Mouse (Mus musculus) forebrain, embryonic 11.5 days (tissue): ENCODE measurements around the gene AU040320. TPM values are rescaled to one million over a fixed set of nuclear protein-coding genes. Genes with fewer than 3 reads are reported as not detected.
A peak's percentile ranks its signal among the peaks of the same experiment; 100 is the strongest.

Experiments used
- ATAC-seq: fragments of 200-750 bp; cut with Nextera tagmentation; replicated peaks from 2 replicates; pipeline ENCODE4 v1.8.0; 2017; ENCODE audit warnings: moderate TSS enrichment; ENCODE audit not compliant: low FRiP score
- DNase-seq: peaks from one replicate; pipeline ENCODE4 v3.0.0-alpha.2; 2017; ENCODE audit warnings: low spot score
- H3K27ac ChIP-seq: fragments of 300-500 bp; sonication (generic); 2 replicates; pipeline ENCODE4 v1.5.1; 2014; ENCODE audit warnings: low read depth, low read length
- H3K27me3 ChIP-seq: fragments of 300-500 bp; sonication (generic); 2 replicates; pipeline ENCODE4 v1.6.1; 2014; ENCODE audit warnings: mild to moderate bottlenecking, low read length, mixed read lengths; ENCODE audit not compliant: control insufficient read depth, insufficient read depth
- H3K36me3 ChIP-seq: fragments of 300-500 bp; sonication (generic); 2 replicates; pipeline ENCODE4 v1.6.1; 2014; ENCODE audit warnings: mild to moderate bottlenecking, low read length, moderate library complexity, mixed read lengths; ENCODE audit not compliant: control insufficient read depth, insufficient read depth
- H3K4me1 ChIP-seq: fragments of 300-500 bp; sonication (generic); replicated peaks from 2 replicates; pipeline ENCODE4 v1.6.1; 2014; ENCODE audit warnings: low read length, mixed read lengths; ENCODE audit not compliant: control insufficient read depth, insufficient read depth
- H3K4me2 ChIP-seq: fragments of 300-500 bp; sonication (generic); 2 replicates; pipeline ENCODE4 v1.6.1; 2014; ENCODE audit warnings: low read depth, mild to moderate bottlenecking, low read length, moderate library complexity, mixed read lengths; ENCODE audit not compliant: severe bottlenecking
- H3K4me3 ChIP-seq: fragments of 300-500 bp; sonication (generic); 2 replicates; pipeline ENCODE4 v1.5.1; 2014; ENCODE audit warnings: low read depth, low read length
- H3K9ac ChIP-seq: fragments of 300-500 bp; sonication (generic); 2 replicates; pipeline ENCODE4 v1.6.1; 2014; ENCODE audit warnings: low read length
- H3K9me3 ChIP-seq: fragments of 300-500 bp; sonication (generic); 2 replicates; pipeline ENCODE4 v1.6.1; 2016; ENCODE audit warnings: low read length, mixed read lengths; ENCODE audit not compliant: control insufficient read depth
- WGBS: fragments of 180-500 bp; shearing (Covaris S2); extraction: QIAGEN DNeasy Blood & Tissue Kit; methylation state at CpG from one replicate; pipeline ENCODE4 v1.1.7; 2014; 5-methylcytosine and 5-hydroxymethylcytosine counted together
- polyA plus RNA-seq: library from polyadenylated mRNA; unstranded; fragments of >200 nt; fragmentation: Nextera tagmentation; extraction: Ambion mirVana; gene quantifications from 2 replicates; pipeline ENCODE4 v1.2.1, GENCODE M21; 2014

Gene AU040320
- polyA plus RNA-seq, 1 experiment from 2014 or later, result 30.1 TPM

DNA sequence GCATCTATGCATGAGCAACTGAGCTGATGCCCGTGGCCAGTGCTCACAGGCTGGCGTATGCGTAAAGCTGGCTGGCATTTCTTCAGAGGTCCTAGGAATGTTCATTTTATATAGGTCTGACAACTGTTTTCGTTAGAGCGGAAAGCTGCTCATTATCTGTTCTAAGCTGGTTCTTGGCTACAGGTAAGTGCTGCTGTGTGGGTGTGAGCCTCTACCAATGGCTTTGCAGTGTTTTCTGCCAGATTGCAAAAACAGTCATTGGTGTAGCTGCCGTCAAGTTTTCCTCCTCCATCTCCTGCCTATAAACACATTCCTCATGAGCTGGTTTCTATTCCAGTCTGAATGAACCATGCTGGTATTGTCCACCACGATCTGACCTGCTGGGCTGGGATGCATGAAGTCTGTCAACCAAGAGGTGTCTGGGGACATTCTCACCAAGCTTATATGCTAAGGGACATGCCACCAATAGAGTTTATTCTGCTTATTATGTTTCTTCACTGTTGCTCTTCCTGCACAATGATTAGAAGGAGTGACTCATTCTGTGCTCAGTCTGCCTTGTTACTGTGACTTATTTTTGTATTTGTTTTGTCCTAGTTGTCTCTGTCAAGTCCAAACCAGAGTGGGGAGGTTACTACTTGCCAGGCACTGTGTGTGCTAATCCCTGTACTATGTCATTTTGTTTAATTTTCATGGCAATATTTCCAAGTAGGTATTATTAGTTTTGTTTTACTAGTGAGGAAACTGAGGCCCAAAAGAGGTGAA lies 39.2 kb downstream of the AU040320 start:
- H3K4me2 ChIP-seq, result no peak overlapping the region
- H3K27ac ChIP-seq, result no peak overlapping the region
- H3K36me3 ChIP-seq, result no peaks in the 10 kb centered on the region
- H3K27me3 ChIP-seq, result no peaks in the 10 kb centered on the region
- H3K9me3 ChIP-seq, result no peaks in the 10 kb centered on the region
- H3K9ac ChIP-seq, result no peak overlapping the region
- H3K4me1 ChIP-seq, result no peaks in the 10 kb centered on the region
- DNase-seq (no peak), ATAC-seq (no peak)
- H3K4me3 ChIP-seq, result no peak overlapping the region
- WGBS, result 91% methylated on average over 7 of the region's 7 CpGs

GRCm38 (mm10) chr4:126802174-126802573 lies 48.8 kb downstream of the AU040320 start:
- ATAC-seq (no peak), DNase-seq (no peak)
- 93% methylated on average over 8 of the region's 8 CpGs for WGBS
- H3K36me3 ChIP-seq, result no peaks in the 10 kb centered on the region
- no peak overlapping the region for H3K9ac ChIP-seq
- H3K4me2 ChIP-seq, result no peak overlapping the region
- H3K9me3 ChIP-seq, result no peaks in the 10 kb centered on the region
- H3K27me3 ChIP-seq, result no peaks in the 10 kb centered on the region
- H3K27ac ChIP-seq, result no peak overlapping the region
- 0 out of 2 replicates have a peak, but pooled peaks cover 2% of the 10 kb centered on the region for H3K4me1 ChIP-seq
- no peak overlapping the region for H3K4me3 ChIP-seq

DNA sequence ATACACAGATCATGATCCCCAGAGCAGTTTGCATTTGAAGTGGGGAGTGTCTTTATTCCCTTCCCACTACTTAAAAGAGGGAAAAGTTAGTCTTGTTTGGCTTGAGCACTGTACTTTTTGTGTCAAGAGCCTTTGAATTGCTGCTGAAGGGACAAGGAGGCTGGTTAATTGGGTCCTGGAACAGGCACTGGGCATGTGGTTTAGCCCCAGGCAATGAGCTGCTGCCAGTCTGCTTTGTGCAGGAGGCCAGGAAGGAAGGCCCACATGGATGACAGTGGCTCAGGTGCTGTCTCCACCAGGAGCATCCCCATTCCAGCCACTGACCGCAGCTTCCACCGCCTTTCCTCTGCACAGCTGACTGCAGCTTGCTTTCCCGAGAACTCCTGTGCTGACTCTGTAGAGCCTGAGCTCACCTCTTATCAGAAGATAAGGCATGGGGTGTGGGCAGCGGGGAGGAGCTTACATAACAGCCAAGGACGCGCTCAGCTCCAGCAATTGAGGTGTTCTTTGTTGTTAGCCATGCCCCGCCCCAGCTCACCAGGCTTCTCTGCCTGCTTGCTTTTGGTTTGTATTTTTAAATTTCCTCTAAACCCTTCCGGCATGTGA lies 50.0 kb downstream of the AU040320 start:
- 33% methylated on average over 8 of the region's 8 CpGs for WGBS
- no peak overlapping the region for H3K4me2 ChIP-seq
- H3K4me1 ChIP-seq, result 0 out of 2 replicates have a peak, but pooled peaks cover 2% of the 10 kb centered on the region
- H3K27me3 ChIP-seq, result no peaks in the 10 kb centered on the region
- H3K9ac ChIP-seq, result no peak overlapping the region
- no peak overlapping the region for H3K27ac ChIP-seq
- DNase-seq (peak; percentile 56), ATAC-seq (no peak)
- H3K36me3 ChIP-seq, result no peaks in the 10 kb centered on the region
- H3K4me3 ChIP-seq, result no peak overlapping the region
- no peaks in the 10 kb centered on the region for H3K9me3 ChIP-seq

- no peak for ATAC-seq
- Histone ChIP-seq H3K4me2 (no peak overlapping the region), H3K27me3 (no peaks in the 10 kb centered on the region), H3K4me1 (0 out of 2 replicates have a peak, but pooled peaks cover 2% of the 10 kb centered on the region), H3K9ac (no peak overlapping the region), H3K36me3 (peaks cover 3% of the 10 kb centered on the region; the same call in 1 of the 2 replicates), H3K27ac (no peak overlapping the region), H3K9me3 (no peaks in the 10 kb centered on the region), H3K4me3 (no peak overlapping the region)
- no peak for DNase-seq
- 57% methylated on average over 4 of the region's 4 CpGs for WGBS
These were observed 52.4 kb downstream of the AU040320 start for GRCm38 (mm10) chr4:126805741-126806140.

- DNase-seq (no peak), ATAC-seq (no peak)
- Histone ChIP-seq H3K9me3 (no peaks in the 10 kb centered on the region), H3K4me2 (no peak overlapping the region), H3K27me3 (no peaks in the 10 kb centered on the region), H3K4me3 (no peak overlapping the region), H3K4me1 (0 out of 2 replicates have a peak, but pooled peaks cover 2% of the 10 kb centered on the region), H3K27ac (no peak overlapping the region), H3K9ac (no peak overlapping the region), H3K36me3 (peaks cover 3% of the 10 kb centered on the region; the same call in 1 of the 2 replicates)
- WGBS, result 92% methylated on average over 7 of the region's 7 CpGs
These were observed 53.5 kb downstream of the AU040320 start for GRCm38 (mm10) chr4:126806692-126807427.

GRCm38 (mm10) chr4:126810566-126810965 lies 57.2 kb downstream of the AU040320 start:
- Histone ChIP-seq H3K27ac (no peak overlapping the region), H3K4me2 (no peak overlapping the region), H3K4me1 (no peaks in the 10 kb centered on the region), H3K27me3 (no peaks in the 10 kb centered on the region), H3K9ac (no peak overlapping the region), H3K9me3 (no peaks in the 10 kb centered on the region), H3K4me3 (no peak overlapping the region), H3K36me3 (peaks cover 3% of the 10 kb centered on the region; the same call in 1 of the 2 replicates)
- WGBS, result 90% methylated on average over 3 of the region's 3 CpGs
- ATAC-seq (no peak), DNase-seq (no peak)

DNA sequence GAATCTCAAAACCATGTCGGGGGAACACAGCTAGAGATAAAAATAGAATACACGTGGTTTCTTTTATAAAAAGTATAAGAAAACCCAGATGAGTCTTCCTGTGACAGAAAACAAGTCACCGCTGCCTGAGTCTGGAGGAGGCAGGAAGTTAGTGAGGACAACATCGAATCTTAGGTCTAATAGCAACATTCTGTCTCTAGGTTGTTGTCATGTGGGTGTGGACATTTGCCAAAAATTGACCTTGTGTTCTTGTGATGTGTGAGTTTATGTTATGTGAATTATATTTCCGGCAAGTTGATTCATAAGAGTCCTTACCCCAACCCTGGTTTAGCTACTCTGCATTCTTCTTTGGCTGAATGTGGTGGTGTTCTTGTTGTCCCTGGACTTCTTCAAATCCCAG lies 59.9 kb downstream of the AU040320 start:
- no peak for ATAC-seq
- H3K27ac ChIP-seq, result no peak overlapping the region
- H3K27me3 ChIP-seq, result no peaks in the 10 kb centered on the region
- no peak overlapping the region for H3K4me3 ChIP-seq
- peaks cover 3% of the 10 kb centered on the region; the same call in 1 of the 2 replicates for H3K36me3 ChIP-seq
- no peak for DNase-seq
- no peak overlapping the region for H3K9ac ChIP-seq
- H3K4me2 ChIP-seq, result no peak overlapping the region
- H3K4me1 ChIP-seq, result no peaks in the 10 kb centered on the region
- no peaks in the 10 kb centered on the region for H3K9me3 ChIP-seq
- 91% methylated on average over 5 of the region's 5 CpGs for WGBS

- ATAC-seq (no peak), DNase-seq (no peak)
- no peak overlapping the region for H3K4me3 ChIP-seq
- H3K4me2 ChIP-seq, result no peak overlapping the region
- no peak overlapping the region for H3K9ac ChIP-seq
- H3K27me3 ChIP-seq, result no peaks in the 10 kb centered on the region
- no peaks in the 10 kb centered on the region; the same call in 1 of the 2 replicates for H3K36me3 ChIP-seq
- no peak overlapping the region for H3K27ac ChIP-seq
- no peaks in the 10 kb centered on the region for H3K9me3 ChIP-seq
- 75% methylated on average over 5 of the region's 5 CpGs for WGBS
- H3K4me1 ChIP-seq, result no peaks in the 10 kb centered on the region
These were observed 61.5 kb downstream of the AU040320 start for GRCm38 (mm10) chr4:126814854-126815253.
